Mouse (Mus musculus): ENCODE data around the gene Gm21961. TPM values are rescaled to one million over a fixed set of nuclear protein-coding genes. Genes with fewer than 3 reads are reported as not detected.

The Gm21961 gene
- polyA plus RNA-seq (2015; fragmentation: Nextera tagmentation; extraction: Ambion mirVana) = not detected in 2 replicates

GRCm38 (mm10) chr15:65014804-65015203 is at the start of gene Gm21961:
Gene Gm21961, minus strand, starts transcription at chr15:65014904.

Other genes with a start within 250 kb of the Gm21961 start
- gene Gm21798, start 197.2 kb downstream of the Gm21961 start, polyA plus RNA-seq (2015; fragmentation: Nextera tagmentation; extraction: Ambion mirVana) = not detected in 2 replicates